Mouse (Mus musculus) R1 (cell line): ENCODE results near the gene Acaa1a.
A peak's percentile ranks its signal among the peaks of the same experiment; 100 is the strongest.

Source experiments
- DNase-seq: peaks from one replicate; pipeline ENCODE4 v3.0.0-alpha.2; 2018; ENCODE audit warnings: low read depth, low spot score

The Acaa1a gene

GRCm38 (mm10) chr9:119388956-119389355, 49.5 kb downstream of the Acaa1a start:
- peak; percentile 65 for DNase-seq

GRCm38 (mm10) chr9:119390214-119390613, 50.7 kb downstream of the Acaa1a start:
- DNase-seq, result no peak

GRCm38 (mm10) chr9:119394808-119395207, 55.3 kb downstream of the Acaa1a start:
- no peak for DNase-seq
